ENCODE assay signal across 35 mouse cellular contexts in genomic region chr4:24847406-24847805, GRCm38 (mm10). TPM values are rescaled to one million over a fixed set of nuclear protein-coding genes. Genes with fewer than 3 reads are reported as not detected.
"Had no signal": no experiment of that assay in that cellular context is flagged by ENCODE, and none has a peak within 500 bp of the region (broad histone marks: within the 10 kb centered on the region; RNA-seq: fewer than 3 reads in every experiment).

No protein-coding gene starts in this region.

- ATAC-seq: liver, embryonic 12.5 days; liver, postnatal 0 days; lung, postnatal 0 days; midbrain, embryonic 13.5 days; midbrain, embryonic 15.5 days; midbrain, embryonic 16.5 days had no signal

- H3K27ac ChIP-seq: limb, embryonic 10.5 days; limb, embryonic 12.5 days; limb, embryonic 13.5 days; limb, embryonic 15.5 days; liver, embryonic 12.5 days; liver, embryonic 13.5 days; liver, embryonic 14.5 days; liver, embryonic 15.5 days; lung, embryonic 15.5 days; macrophage; midbrain, embryonic 10.5 days; midbrain, embryonic 12.5 days; midbrain, embryonic 13.5 days; midbrain, embryonic 15.5 days had no signal

- H3K27me3 ChIP-seq: limb, embryonic 12.5 days; limb, embryonic 13.5 days; limb, embryonic 15.5 days; lung, embryonic 15.5 days; midbrain, embryonic 12.5 days; midbrain, embryonic 13.5 days; midbrain, embryonic 15.5 days had no signal

- H3K36me3 ChIP-seq: limb, embryonic 10.5 days; limb, embryonic 12.5 days; limb, embryonic 13.5 days; limb, embryonic 15.5 days; liver, embryonic 12.5 days; liver, embryonic 13.5 days; liver, embryonic 15.5 days; lung, embryonic 15.5 days; midbrain, embryonic 10.5 days; midbrain, embryonic 12.5 days; midbrain, embryonic 13.5 days; midbrain, embryonic 15.5 days had no signal

- DNase-seq: left cerebral cortex, postnatal 4 days; liver; liver, embryonic 13.5 days; liver, postnatal 0 days; lung, adult 18-20 months; lung, adult 2 months; lung, embryonic 14.5 days; lung, postnatal 10 days; lung, postnatal 14 days; lung, postnatal 36 days; lung, postnatal 4 days; midbrain, embryonic 14.5 days had no signal

- H3K9me3 ChIP-seq: limb, embryonic 10.5 days; limb, embryonic 12.5 days; limb, embryonic 13.5 days; limb, embryonic 15.5 days; liver, embryonic 12.5 days; liver, embryonic 13.5 days; liver, embryonic 15.5 days; lung, embryonic 15.5 days; megakaryocyte, embryonic 14.5 days; midbrain, embryonic 10.5 days; midbrain, embryonic 12.5 days; midbrain, embryonic 13.5 days; midbrain, embryonic 15.5 days had no signal

- H3K9ac ChIP-seq: limb, embryonic 12.5 days; limb, embryonic 13.5 days; limb, embryonic 15.5 days; liver, embryonic 12.5 days; liver, embryonic 13.5 days; liver, embryonic 14.5 days; liver, embryonic 15.5 days; liver, postnatal 0 days; lung, embryonic 14.5 days; lung, embryonic 15.5 days; midbrain, embryonic 12.5 days; midbrain, embryonic 13.5 days; midbrain, embryonic 15.5 days had no signal

- H3K4me3 ChIP-seq: limb, embryonic 10.5 days; limb, embryonic 12.5 days; limb, embryonic 13.5 days; limb, embryonic 15.5 days; liver, embryonic 12.5 days; liver, embryonic 13.5 days; liver, embryonic 15.5 days; lung, embryonic 15.5 days; megakaryocyte, embryonic 14.5 days; midbrain, embryonic 10.5 days; midbrain, embryonic 12.5 days; midbrain, embryonic 13.5 days; midbrain, embryonic 15.5 days; myocyte had no signal

- H3K4me2 ChIP-seq: limb, embryonic 12.5 days; limb, embryonic 13.5 days; limb, embryonic 15.5 days; liver, embryonic 11.5 days; liver, embryonic 12.5 days; liver, embryonic 13.5 days; liver, embryonic 15.5 days; lung, embryonic 14.5 days; lung, embryonic 15.5 days; midbrain, embryonic 11.5 days; midbrain, embryonic 12.5 days; midbrain, embryonic 13.5 days; midbrain, embryonic 15.5 days had no signal

- H3K4me1 ChIP-seq: liver, embryonic 12.5 days; lung, embryonic 15.5 days had no signal

RNA-seq across cellular contexts. Expression of gene Klhl32, which starts 3.5 kb away (rescaled TPM):
- total RNA-seq: megakaryocyte progenitor cell, adult 5-6 weeks; megakaryocyte, adult 5-6 weeks; megakaryocyte-erythroid progenitor cell, adult 5-6 weeks; monocyte, adult 5-6 weeks had no signal
- polyA plus RNA-seq: macrophage had no signal
